Mouse (Mus musculus): ENCODE results near the gene Thegl.

DNA sequence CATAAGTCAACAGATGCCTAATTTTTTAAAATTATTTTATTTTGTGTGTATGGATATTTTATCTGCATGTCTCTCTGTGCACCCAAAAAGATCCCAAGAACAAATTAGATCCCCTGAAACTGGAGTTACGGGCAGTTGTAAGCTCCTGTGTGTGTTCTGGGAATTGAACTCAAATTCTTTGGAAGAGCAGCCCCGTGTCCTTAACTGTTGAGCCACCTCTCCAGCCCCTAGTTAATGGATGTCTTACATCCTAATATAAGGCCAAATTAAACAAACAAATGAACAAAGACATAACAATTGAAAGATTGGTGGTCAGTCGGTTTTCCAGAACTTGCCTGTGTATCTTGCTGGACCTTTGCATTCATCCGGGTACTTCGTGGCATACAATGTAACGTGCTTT, 93.0 kb downstream of the Thegl start:
- no peak for TF ChIP-seq CTCF (IDR thresholded peaks at IDR 0.05; ENCODE audit: low read depth, low read length)
- TF ChIP-seq POLR2A (IDR thresholded peaks at IDR 0.05; ENCODE audit: insufficient read depth, low read length): no peak

Data from ES-Bruce4 (cell line).